Mouse (Mus musculus): ENCODE data around the gene Scel.

- TF ChIP-seq POLR2AphosphoS2 (IDR thresholded peaks at IDR 0.05; ENCODE audit: insufficient read length, low read depth) (no peak), POLR2A (IDR thresholded peaks at IDR 0.05; ENCODE audit: insufficient read length, low read depth) (no peak), E2F4 (IDR thresholded peaks at IDR 0.05; ENCODE audit: insufficient read depth) (no peak), USF1 (IDR thresholded peaks at IDR 0.05; ENCODE audit: low read depth) (no peak), MYOG (IDR thresholded peaks at IDR 0.05; ENCODE audit: control insufficient read depth in 1 of 3, insufficient read depth in 1 of 3, insufficient read length in 2 of 3, low read depth in 2 of 3) (no peak), MYOD1 (IDR thresholded peaks at IDR 0.05; ENCODE audit: control insufficient read depth in 1 of 3, insufficient read length in 2 of 3, low read depth in 2 of 3) (no peak), MAX (IDR thresholded peaks at IDR 0.05; ENCODE audit: low read depth) (no peak), TCF12 (IDR thresholded peaks at IDR 0.05; ENCODE audit: insufficient read depth, poor library complexity, severe bottlenecking) (no peak)
These were observed 43.5 kb downstream of the Scel start for GRCm38 (mm10) chr14:103556609-103557008.
